Comparison of ENCODE assay signal across 15 mouse cellular contexts in genomic region chr10:31354141-31354540, GRCm38 (mm10).
"Had no signal": no experiment of that assay in that cellular context is flagged by ENCODE, and none has a peak within 500 bp of the region (broad histone marks: within the 10 kb centered on the region; RNA-seq: fewer than 3 reads in every experiment).

No protein-coding gene starts in this region.

- ATAC-seq: liver, postnatal 0 days had no signal

- H3K9ac ChIP-seq: liver, embryonic 13.5 days; liver, postnatal 0 days; lung, embryonic 15.5 days; midbrain, embryonic 13.5 days; neural tube, embryonic 15.5 days had no signal

- H3K9me3 ChIP-seq: limb, embryonic 10.5 days; liver, embryonic 13.5 days; lung, embryonic 15.5 days; midbrain, embryonic 13.5 days; neural tube, embryonic 15.5 days had no signal

- H3K4me1 ChIP-seq: limb, embryonic 10.5 days; liver, embryonic 13.5 days; lung, embryonic 15.5 days; midbrain, embryonic 13.5 days; neural tube, embryonic 15.5 days had no signal

- H3K27me3 ChIP-seq: liver, embryonic 13.5 days; lung, embryonic 15.5 days; midbrain, embryonic 13.5 days; neural tube, embryonic 15.5 days had no signal

- H3K27ac ChIP-seq: left cerebral cortex, adult 2 months; limb, embryonic 10.5 days; liver, embryonic 13.5 days; lung, embryonic 15.5 days; macrophage; midbrain, embryonic 13.5 days; neural tube, embryonic 15.5 days had no signal

- DNase-seq: kidney, postnatal 25 days; liver, embryonic 13.5 days; liver, postnatal 0 days; lung, postnatal 14 days; right cerebral cortex, postnatal 4 days; spleen, adult 18-20 months; thymus, adult 2 months; thymus, postnatal 25 days had no signal

- H3K36me3 ChIP-seq: limb, embryonic 10.5 days; liver, embryonic 13.5 days; lung, embryonic 15.5 days; midbrain, embryonic 13.5 days; neural tube, embryonic 15.5 days had no signal

- H3K4me3 ChIP-seq: left cerebral cortex, adult 2 months; limb, embryonic 10.5 days; liver, embryonic 13.5 days; lung, embryonic 15.5 days; midbrain, embryonic 13.5 days; myocyte; neural tube, embryonic 15.5 days had no signal

- H3K4me2 ChIP-seq: liver, embryonic 13.5 days; lung, embryonic 15.5 days; midbrain, embryonic 13.5 days; neural tube, embryonic 15.5 days had no signal
